Mouse (Mus musculus): Measurements from ENCODE around the gene Lrrc66.

DNA sequence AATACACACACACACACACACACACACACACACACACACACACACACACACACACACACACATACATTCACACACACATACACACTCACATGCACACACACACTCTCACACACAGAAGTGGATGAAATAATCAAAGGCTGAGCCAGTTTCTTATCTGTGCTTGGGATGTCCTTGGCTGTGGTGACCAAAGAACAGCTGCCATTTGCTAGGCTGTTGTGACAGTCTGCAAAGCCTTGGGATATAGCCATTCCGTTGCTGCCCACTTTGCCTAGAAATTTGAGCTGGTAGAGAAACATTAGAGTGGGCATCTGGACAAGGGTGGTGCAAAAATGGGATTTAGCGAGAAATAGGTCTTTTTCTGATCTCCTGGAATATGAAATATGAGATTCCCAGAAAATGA, 32.3 kb downstream of the Lrrc66 start:
- TF ChIP-seq CHD2 (IDR thresholded peaks at IDR 0.05; ENCODE audit: low read depth, low read length) (no peak), ZC3H11A (IDR thresholded peaks at IDR 0.05; ENCODE audit: borderline replicate concordance, low read depth, low read length) (no peak), MAFK (IDR thresholded peaks at IDR 0.05; ENCODE audit: insufficient read depth, low read depth, low read length) (no peak), ZNF384 (IDR thresholded peaks at IDR 0.05; ENCODE audit: low read depth, low read length) (no peak)

Data from ES-E14 (cell line).